Mouse (Mus musculus) myocyte (in vitro differentiated cells): ENCODE results near the gene Bad.
"Not testable (repeated sequence)": the region's sequence is repeated elsewhere in the genome, so short reads cannot be mapped to it uniquely, and the experiment has no call there.

Experiments
- CEBPB ChIP-seq: IDR thresholded peaks from 2 replicates; pipeline ENCODE4 v1.6.1; 2011; ENCODE audit warnings: mild to moderate bottlenecking, moderate library complexity; ENCODE audit not compliant: poor library complexity, insufficient read depth, severe bottlenecking
- E2F4 ChIP-seq: IDR thresholded peaks from one replicate; pipeline ENCODE4 v1.6.1; 2011; ENCODE audit warnings: mild to moderate bottlenecking, control low read depth, moderate library complexity; ENCODE audit not compliant: insufficient read depth
- MAX ChIP-seq: IDR thresholded peaks from one replicate; pipeline ENCODE4 v1.6.1; 2011; ENCODE audit warnings: low read depth, mild to moderate bottlenecking, control low read depth
- POLR2A ChIP-seq: IDR thresholded peaks from one replicate; pipeline ENCODE4 v1.6.1; 2011; ENCODE audit warnings: low read depth, mild to moderate bottlenecking, control low read depth, moderate library complexity; ENCODE audit not compliant: insufficient read length
- POLR2AphosphoS2 ChIP-seq: IDR thresholded peaks from one replicate; pipeline ENCODE4 v1.6.1; 2011; ENCODE audit warnings: low read depth, control low read depth; ENCODE audit not compliant: insufficient read length
- REST ChIP-seq: IDR thresholded peaks from one replicate; pipeline ENCODE4 v1.6.1; 2011; ENCODE audit warnings: mild to moderate bottlenecking, control low read depth, moderate library complexity; ENCODE audit not compliant: insufficient read depth, insufficient read length
- SRF ChIP-seq: IDR thresholded peaks from one replicate; pipeline ENCODE4 v1.6.1; 2011; ENCODE audit warnings: low read depth; ENCODE audit not compliant: control insufficient read depth, insufficient read length
- TCF12 ChIP-seq: IDR thresholded peaks from one replicate; pipeline ENCODE4 v1.6.1; 2011; ENCODE audit warnings: mild to moderate bottlenecking, control low read depth; ENCODE audit not compliant: poor library complexity, insufficient read depth, severe bottlenecking
- USF1 ChIP-seq: IDR thresholded peaks from one replicate; pipeline ENCODE4 v1.6.1; 2011; ENCODE audit warnings: low read depth, mild to moderate bottlenecking, control low read depth, moderate library complexity

DNA sequence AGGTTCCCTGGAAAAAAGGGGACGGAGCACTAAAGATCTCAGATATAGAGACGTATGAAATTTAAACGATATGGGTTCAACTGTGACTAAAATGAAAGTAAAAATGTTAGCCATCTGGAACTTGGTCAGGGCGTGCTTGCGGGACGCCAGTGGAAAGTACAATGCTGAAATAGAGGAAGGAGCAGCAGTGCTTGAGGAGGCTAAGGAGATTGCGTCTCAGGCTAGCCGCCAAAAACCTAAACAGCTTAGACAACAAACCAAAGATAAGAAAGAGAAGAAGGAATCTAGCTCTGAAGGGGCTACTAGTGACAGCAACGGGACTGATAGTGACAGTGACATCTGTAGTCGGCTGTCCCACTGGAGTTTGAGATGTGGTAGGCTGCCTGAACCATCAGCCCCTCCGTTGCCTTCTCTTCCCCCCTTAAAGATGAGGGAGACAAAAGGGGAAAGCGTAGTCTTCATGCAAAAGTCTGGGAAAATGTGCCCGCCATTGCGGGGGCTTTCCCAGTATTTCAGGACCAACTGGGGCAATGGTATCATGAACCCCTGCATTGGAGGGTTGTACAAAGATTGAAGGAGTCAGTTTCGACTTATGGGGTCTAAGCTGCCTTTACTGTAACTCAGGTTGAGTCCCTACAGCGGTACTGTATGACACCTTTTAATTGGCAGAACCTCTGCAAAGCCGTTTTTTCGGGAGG lies 45.9 kb upstream of the Bad start:
- not testable (repeated sequence) for TF ChIP-seq TCF12, POLR2A, USF1, POLR2AphosphoS2, E2F4, CEBPB, SRF, MAX, REST
